Mouse (Mus musculus): Measurements from ENCODE around the gene Rarres2. TPM values are rescaled to one million over a fixed set of nuclear protein-coding genes. Genes with fewer than 3 reads are reported as not detected.

Gene Rarres2
- total and polyA plus RNA-seq, 3 experiments: 0.72 TPM; not detected in 2

- dilution Hi-C loops (cut with MboI; ENCODE audit: extremely low pct_ligation_motif_present, extremely low pct_unique_long_range_greater_than_20kb, low sequenced_read_pairs) (no loop called here), in situ Hi-C loops (cut with MboI; ENCODE audit: low pct_ligation_motif_present, low pct_unique_long_range_greater_than_20kb, low sequenced_read_pairs) (no loop called here)
- Histone ChIP-seq H3K79me2 (replicated peaks; ENCODE audit: control insufficient read depth, extremely low read depth, insufficient read depth, poor library complexity, severe bottlenecking) (no peaks in the 10 kb centered on the region), H3K27me3 (replicated peaks) (no peaks in the 10 kb centered on the region), H3K9ac (ENCODE audit: insufficient read depth, low read depth) (no peak overlapping the region), H3K36me3 (replicated peaks in 1 of 2; ENCODE audit: control insufficient read depth in 1 of 2, insufficient read depth in 1 of 2, low read length in 1 of 2) (peaks cover 10 to 58% of the 10 kb centered on the region in 2 experiments), H3K4me2 (ENCODE audit: insufficient read depth, low read depth, poor library complexity, severe bottlenecking) (no peak overlapping the region), H3K4me1 (ENCODE audit: control insufficient read depth in 1 of 2, insufficient read depth in 2 of 2) (peaks cover 0 to 12% of the 10 kb centered on the region in 2 experiments; a peak in 1 of 4 replicates), H3K27ac (ENCODE audit: insufficient read depth, low read depth) (no peak overlapping the region), H3K9me3 (replicated peaks; ENCODE audit: low read length) (no peaks in the 10 kb centered on the region), H3K4me3 (replicated peaks in 1 of 3; ENCODE audit: low read depth in 2 of 3, low read length in 2 of 3, poor library complexity in 1 of 3) (no peak overlapping the region)
- TF ChIP-seq ZKSCAN1 (IDR thresholded peaks at IDR 0.05; ENCODE audit: borderline replicate concordance, low read depth, low read length): no peak
- no peak for TF ChIP-seq UBTF (IDR thresholded peaks at IDR 0.05; ENCODE audit: low read depth, low read length)
- no peak for DNase-seq (ENCODE audit: extremely low read depth)
These were observed 36.9 kb upstream of the Rarres2 start for GRCm38 (mm10) chr6:48609512-48609911.

GRCm38 (mm10) chr6:48608124-48608523 is 35.5 kb upstream of the Rarres2 start:
- H3K79me2 ChIP-seq (replicated peaks; ENCODE audit: control insufficient read depth, extremely low read depth, insufficient read depth, poor library complexity, severe bottlenecking): no peaks in the 10 kb centered on the region
- H3K4me2 ChIP-seq (ENCODE audit: insufficient read depth, low read depth, poor library complexity, severe bottlenecking): no peak overlapping the region
- no peak for TF ChIP-seq ZMIZ1 (IDR thresholded peaks at IDR 0.05; ENCODE audit: low read depth, low read length)
- in situ Hi-C loops (cut with MboI; ENCODE audit: low pct_ligation_motif_present, low pct_unique_long_range_greater_than_20kb, low sequenced_read_pairs): no loop called here
- dilution Hi-C loops (cut with MboI; ENCODE audit: extremely low pct_ligation_motif_present, extremely low pct_unique_long_range_greater_than_20kb, low sequenced_read_pairs): no loop called here
- no peaks in the 10 kb centered on the region for H3K27me3 ChIP-seq (replicated peaks)
- peaks cover 0 to 9% of the 10 kb centered on the region in 2 experiments; a peak in 1 of 4 replicates for H3K4me1 ChIP-seq (ENCODE audit: control insufficient read depth in 1 of 2, insufficient read depth in 2 of 2)
- peaks cover 5 to 45% of the 10 kb centered on the region in 2 experiments for H3K36me3 ChIP-seq (replicated peaks in 1 of 2; ENCODE audit: control insufficient read depth in 1 of 2, insufficient read depth in 1 of 2, low read length in 1 of 2)
- no peak overlapping the region for H3K9ac ChIP-seq (ENCODE audit: insufficient read depth, low read depth)
- H3K4me3 ChIP-seq (replicated peaks in 1 of 3; ENCODE audit: low read depth in 2 of 3, low read length in 2 of 3, poor library complexity in 1 of 3): no peak overlapping the region
- no peaks in the 10 kb centered on the region for H3K9me3 ChIP-seq (replicated peaks; ENCODE audit: low read length)
- no peak for DNase-seq (ENCODE audit: extremely low read depth)
- no peak overlapping the region for H3K27ac ChIP-seq (ENCODE audit: insufficient read depth, low read depth)

GRCm38 (mm10) chr6:48602080-48602741 is 29.6 kb upstream of the Rarres2 start:
- Histone ChIP-seq H3K79me2 (replicated peaks; ENCODE audit: control insufficient read depth, extremely low read depth, insufficient read depth, poor library complexity, severe bottlenecking) (0 out of 2 replicates have a peak, but pooled peaks cover 3% of the 10 kb centered on the region), H3K4me2 (ENCODE audit: insufficient read depth, low read depth, poor library complexity, severe bottlenecking) (peak overlapping the region; percentile 73), H3K27me3 (replicated peaks) (no peaks in the 10 kb centered on the region), H3K4me1 (ENCODE audit: control insufficient read depth in 1 of 2, insufficient read depth in 2 of 2) (peaks cover 4 to 31% of the 10 kb centered on the region in 2 experiments; a peak in 3 of 4 replicates), H3K36me3 (replicated peaks in 1 of 2; ENCODE audit: control insufficient read depth in 1 of 2, insufficient read depth in 1 of 2, low read length in 1 of 2) (peaks cover 14 to 35% of the 10 kb centered on the region in 2 experiments), H3K9me3 (replicated peaks; ENCODE audit: low read length) (no peaks in the 10 kb centered on the region), H3K4me3 (replicated peaks in 1 of 3; ENCODE audit: low read depth in 2 of 3, low read length in 2 of 3, poor library complexity in 1 of 3) (peak overlapping the region; percentile 74 to 86 (median 82)), H3K9ac (ENCODE audit: insufficient read depth, low read depth) (peak overlapping the region; percentile 33), H3K27ac (ENCODE audit: insufficient read depth, low read depth) (peak overlapping the region; percentile 2; the same call in 1 of the 2 replicates)
- in situ Hi-C loops (cut with MboI; ENCODE audit: low pct_ligation_motif_present, low pct_unique_long_range_greater_than_20kb, low sequenced_read_pairs) (no loop called here), dilution Hi-C loops (cut with MboI; ENCODE audit: extremely low pct_ligation_motif_present, extremely low pct_unique_long_range_greater_than_20kb, low sequenced_read_pairs) (no loop called here)
- TF ChIP-seq POLR2A (IDR thresholded peaks at IDR 0.05; ENCODE audit: low read depth, low read length) (peak; percentile 67; the same call in 1 of the 2 replicates), MAZ (IDR thresholded peaks at IDR 0.05; ENCODE audit: low read depth, low read length) (0 out of 2 replicates have a peak, but pooled peaks have one; percentile 26), ZMIZ1 (IDR thresholded peaks at IDR 0.05; ENCODE audit: low read depth, low read length) (no peak), RCOR1 (conservative IDR thresholded peaks at IDR 0.05; ENCODE audit: low read depth, low read length) (no peak), RAD21 (IDR thresholded peaks at IDR 0.05; ENCODE audit: low read depth, low read length) (no peak), USF2 (conservative IDR thresholded peaks at IDR 0.05; ENCODE audit: low read depth, low read length) (no peak), NELFE (IDR thresholded peaks at IDR 0.05; ENCODE audit: low read depth, low read length) (no peak), ZC3H11A (IDR thresholded peaks at IDR 0.05; ENCODE audit: low read depth, low read length) (no peak), SIN3A (IDR thresholded peaks at IDR 0.05; ENCODE audit: low read length) (peak; percentile 79), MXI1 (IDR thresholded peaks at IDR 0.05; ENCODE audit: low read depth, low read length) (peak; percentile 27; the same call in 1 of the 2 replicates), MAFK (IDR thresholded peaks at IDR 0.05; ENCODE audit: insufficient replicate concordance, low read length) (no peak), ETS1 (conservative IDR thresholded peaks at IDR 0.05; ENCODE audit: low read depth, low read length) (no peak), PAX5 (IDR thresholded peaks at IDR 0.05; ENCODE audit: low read length) (no peak), POLR2AphosphoS2 (IDR thresholded peaks at IDR 0.05; ENCODE audit: low read depth, low read length) (0 out of 2 replicates have a peak, but pooled peaks have one; percentile 6), HCFC1 (IDR thresholded peaks at IDR 0.05; ENCODE audit: low read depth, low read length) (no peak), CHD1 (IDR thresholded peaks at IDR 0.05; ENCODE audit: low read depth, low read length) (no peak), CHD2 (IDR thresholded peaks at IDR 0.05; ENCODE audit: low read length) (no peak; the same call in 1 of the 2 replicates), UBTF (IDR thresholded peaks at IDR 0.05; ENCODE audit: low read depth, low read length) (peak; percentile 71; the same call in 1 of the 2 replicates), E2F4 (IDR thresholded peaks at IDR 0.05; ENCODE audit: insufficient replicate concordance, low read depth, low read length) (no peak)
- no peak for DNase-seq (ENCODE audit: extremely low read depth)

Data from CH12.LX (cell line).